Mouse (Mus musculus) erythroblast, embryonic 14.5 days (primary cell): ENCODE data around the gene Gm7879. TPM values are rescaled to one million over a fixed set of nuclear protein-coding genes. Genes with fewer than 3 reads are reported as not detected.

ENCODE experiments used
- H3K27me3 ChIP-seq: 2 replicates; pipeline ENCODE4 v1.6.1; 2012; ENCODE audit warnings: inconsistent platforms; ENCODE audit not compliant: control insufficient read depth
- H3K36me3 ChIP-seq: 2 replicates; pipeline ENCODE4 v1.6.1; 2012; ENCODE audit warnings: mild to moderate bottlenecking, inconsistent platforms; ENCODE audit not compliant: control insufficient read depth
- H3K4me1 ChIP-seq: 2 replicates; pipeline ENCODE4 v1.6.1; 2012; ENCODE audit warnings: inconsistent platforms; ENCODE audit not compliant: control insufficient read depth
- H3K4me3 ChIP-seq: replicated peaks from 2 replicates; pipeline ENCODE3; 2012; ENCODE audit warnings: moderate library complexity, mild to moderate bottlenecking, inconsistent platforms
- H3K9me3 ChIP-seq: 2 replicates; pipeline ENCODE4 v1.6.1; 2012; ENCODE audit warnings: low read length, inconsistent platforms, mixed read lengths; ENCODE audit not compliant: control insufficient read depth
- GATA1 ChIP-seq: IDR thresholded peaks from 2 replicates; pipeline ENCODE4 v1.6.1; 2012; ENCODE audit warnings: low read length, inconsistent platforms, mixed read lengths
- TAL1 ChIP-seq: IDR thresholded peaks from 3 replicates; pipeline ENCODE4 v1.6.1; 2012; ENCODE audit warnings: low read length, inconsistent platforms, mixed read lengths
- polyA plus RNA-seq: library from polyadenylated mRNA; stranded (reverse); fragments of >175 nt; gene quantifications from 2 replicates; pipeline ENCODE4 v1.2.3, GENCODE M21; 2012

The Gm7879 gene
- polyA plus RNA-seq, 1 experiment = 0.28 TPM

DNA sequence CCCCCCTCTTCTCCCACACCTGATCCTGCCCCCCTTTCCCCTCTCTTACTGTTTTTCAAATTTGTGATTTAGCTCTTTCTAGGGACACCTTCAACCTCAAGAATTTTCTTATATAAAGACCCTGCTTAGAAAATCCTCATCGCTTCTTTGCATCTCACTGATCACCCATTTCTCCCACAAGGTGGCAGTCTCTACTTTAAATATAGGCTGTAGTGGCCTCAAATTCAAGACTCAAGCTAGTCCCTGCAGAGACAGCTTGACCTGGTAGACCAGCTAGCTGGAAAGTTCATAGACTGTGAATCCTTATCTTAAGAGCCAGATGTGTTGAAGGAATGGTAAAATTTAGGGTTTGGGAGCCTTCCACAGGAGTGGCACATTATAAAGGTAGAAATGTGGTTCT lies 20.6 kb upstream of the Gm7879 start:
- no peaks in the 10 kb centered on the region for H3K36me3 ChIP-seq
- no peaks in the 10 kb centered on the region for H3K4me1 ChIP-seq

DNA sequence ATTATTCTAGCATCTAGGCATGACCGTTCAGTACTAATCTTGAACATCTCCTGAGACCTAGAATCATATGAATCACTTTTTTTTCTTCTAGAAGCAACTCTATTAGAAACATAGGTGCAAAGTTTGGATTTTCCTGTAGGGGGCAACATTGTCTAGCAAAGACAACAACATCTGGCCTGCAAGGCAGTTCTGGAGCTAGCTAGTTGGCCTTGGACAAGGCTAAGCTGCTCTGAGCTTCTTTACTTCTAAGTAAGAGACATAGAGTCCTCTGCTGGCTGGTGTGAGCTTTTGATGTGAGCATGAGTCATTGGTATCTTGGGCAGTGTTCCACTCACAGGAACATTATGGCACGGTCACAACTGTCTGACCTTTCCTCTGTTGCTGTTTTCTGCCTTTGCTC lies 18.8 kb upstream of the Gm7879 start:
- no peaks in the 10 kb centered on the region for H3K27me3 ChIP-seq

More for the DNA sequence above, 20.6 kb upstream of the Gm7879 start:
- TF ChIP-seq TAL1 (no peak), GATA1 (no peak)
- Histone ChIP-seq H3K27me3 (no peaks in the 10 kb centered on the region), H3K9me3 (no peaks in the 10 kb centered on the region), H3K4me3 (no peak overlapping the region)

DNA sequence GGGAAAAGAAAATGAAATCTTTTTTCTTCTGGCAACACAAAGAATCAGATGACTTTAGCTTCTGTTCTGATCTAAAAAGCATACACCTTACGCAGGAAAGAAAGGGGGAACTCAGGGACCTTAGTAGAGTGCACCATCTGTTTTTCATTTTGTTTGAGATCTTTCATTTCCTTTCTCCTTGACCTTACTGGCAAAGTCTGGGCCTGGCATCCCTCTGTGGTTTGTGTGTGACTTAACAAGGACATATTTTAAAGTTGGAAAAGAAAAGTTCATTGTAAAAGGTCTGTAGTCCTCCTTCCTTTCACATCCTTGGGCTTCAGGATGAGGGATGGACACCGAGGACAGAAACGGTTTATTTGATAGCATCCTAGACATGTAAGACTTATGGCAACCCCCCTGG lies 17.0 kb upstream of the Gm7879 start:
- Histone ChIP-seq H3K36me3 (no peaks in the 10 kb centered on the region), H3K27me3 (no peaks in the 10 kb centered on the region), H3K4me3 (no peak overlapping the region), H3K9me3 (no peaks in the 10 kb centered on the region), H3K4me1 (no peaks in the 10 kb centered on the region)
- no peak for TF ChIP-seq TAL1
- no peak for TF ChIP-seq GATA1

More for the DNA sequence above, 18.8 kb upstream of the Gm7879 start:
- H3K4me3 ChIP-seq = no peak overlapping the region
- TF ChIP-seq GATA1 (no peak), TAL1 (no peak)
- no peaks in the 10 kb centered on the region for H3K36me3 ChIP-seq
- H3K9me3 ChIP-seq = no peaks in the 10 kb centered on the region
- H3K4me1 ChIP-seq = no peaks in the 10 kb centered on the region

DNA sequence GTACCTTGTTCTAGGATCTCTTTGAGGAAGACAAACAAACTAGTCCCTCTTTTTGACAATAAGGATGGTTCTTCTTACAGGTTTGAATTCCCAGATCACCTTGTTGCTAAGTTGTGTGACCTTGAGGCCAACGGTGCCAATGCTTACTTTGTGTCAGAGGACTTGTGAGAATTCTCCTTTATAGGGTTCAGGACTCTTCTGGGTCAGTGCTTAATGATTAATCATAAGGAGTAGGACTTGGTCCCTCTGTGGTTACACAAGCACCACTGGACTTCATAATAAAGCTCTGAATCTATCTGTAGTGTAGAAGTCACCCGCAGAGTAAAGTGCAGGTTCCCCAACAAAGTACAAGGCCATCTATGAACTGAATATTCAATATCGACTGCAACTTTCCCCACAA lies 8.3 kb upstream of the Gm7879 start:
- TF ChIP-seq TAL1 = no peak
- TF ChIP-seq GATA1 = no peak

DNA sequence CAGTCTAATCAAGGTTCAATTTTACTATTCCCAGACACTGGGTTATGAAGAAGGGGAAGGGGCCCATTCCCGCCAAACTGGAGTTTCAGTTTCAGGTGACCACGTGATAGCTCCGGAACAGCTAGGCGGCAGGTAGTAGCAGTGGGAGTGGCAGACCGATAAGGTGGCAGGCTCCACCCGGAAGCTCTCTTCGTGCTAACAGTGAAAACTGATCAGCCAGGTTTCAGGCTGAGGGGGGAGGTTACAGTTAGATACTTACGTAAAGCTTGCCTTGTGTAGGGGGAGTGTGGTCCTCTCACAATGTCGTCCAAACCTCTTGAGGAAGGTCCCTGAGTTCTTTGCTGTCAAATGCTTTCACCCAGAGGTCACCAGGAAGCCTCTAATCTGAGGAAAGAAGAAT lies 3.7 kb upstream of the Gm7879 start:
- H3K9me3 ChIP-seq = no peaks in the 10 kb centered on the region
- no peaks in the 10 kb centered on the region for H3K27me3 ChIP-seq
- TF ChIP-seq GATA1 (no peak), TAL1 (no peak)
- no peaks in the 10 kb centered on the region; the same call in 1 of the 2 replicates for H3K4me1 ChIP-seq
- no peaks in the 10 kb centered on the region for H3K36me3 ChIP-seq
- H3K4me3 ChIP-seq = no peak overlapping the region

More for the DNA sequence above, 8.3 kb upstream of the Gm7879 start:
- H3K9me3 ChIP-seq = no peaks in the 10 kb centered on the region
- no peaks in the 10 kb centered on the region for H3K36me3 ChIP-seq
- no peaks in the 10 kb centered on the region; the same call in 1 of the 2 replicates for H3K4me1 ChIP-seq
- H3K4me3 ChIP-seq = no peak overlapping the region
- no peaks in the 10 kb centered on the region for H3K27me3 ChIP-seq

DNA sequence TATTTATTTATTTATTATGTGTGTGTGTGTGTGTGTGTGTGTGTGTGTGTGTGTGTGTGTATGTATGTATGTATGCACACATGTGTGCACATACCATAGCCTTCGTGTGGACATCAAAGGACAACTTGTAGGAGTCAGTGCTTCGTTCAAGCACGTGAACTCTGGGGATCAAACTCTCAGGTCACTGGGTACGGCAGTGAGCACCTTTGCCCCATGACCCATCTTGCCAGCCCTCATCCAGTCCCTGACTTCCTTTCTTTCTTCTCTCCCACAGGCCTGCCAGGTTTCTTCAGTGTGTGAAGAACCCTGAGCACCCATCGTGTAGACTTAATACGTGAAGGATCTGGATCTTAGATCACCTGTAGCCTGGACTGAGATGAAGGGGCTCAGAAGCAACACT lies 2.9 kb upstream of the Gm7879 start:
- H3K9me3 ChIP-seq = no peaks in the 10 kb centered on the region
- H3K4me3 ChIP-seq = no peak overlapping the region
- no peaks in the 10 kb centered on the region; the same call in 1 of the 2 replicates for H3K4me1 ChIP-seq
- TF ChIP-seq GATA1 (no peak), TAL1 (no peak)
- no peaks in the 10 kb centered on the region for H3K27me3 ChIP-seq
- H3K36me3 ChIP-seq = no peaks in the 10 kb centered on the region

DNA sequence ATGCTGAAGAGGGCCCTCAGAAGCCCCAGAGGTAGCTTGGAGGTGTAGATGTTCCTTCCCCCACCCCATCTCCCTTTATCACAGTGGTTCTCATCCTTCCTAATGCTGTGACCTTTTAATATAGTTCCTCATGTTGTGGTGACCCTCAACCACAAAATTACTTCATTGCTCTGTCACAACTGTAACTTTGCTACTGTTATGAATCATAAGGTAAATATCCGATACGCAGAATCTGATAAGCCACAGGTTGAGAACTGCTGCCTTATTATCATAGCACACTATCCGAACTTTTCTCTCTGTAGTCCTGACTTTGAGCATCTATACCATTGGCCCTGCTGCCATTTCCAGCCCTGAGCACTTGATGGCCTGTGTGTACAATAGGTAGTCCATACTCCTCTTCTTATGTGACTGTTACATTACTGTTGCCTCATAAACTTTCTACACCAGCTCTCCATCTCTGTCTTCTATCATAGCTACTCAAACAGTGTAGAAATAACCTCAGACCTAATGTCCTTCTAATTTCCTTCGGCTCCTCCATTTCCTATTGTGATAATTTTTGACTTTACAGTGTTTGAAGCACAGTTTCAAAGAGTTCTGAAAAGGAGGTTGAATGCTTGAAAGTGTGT lies 2.4 kb downstream of the Gm7879 start:
- TF ChIP-seq GATA1 = no peak
- TF ChIP-seq TAL1 = no peak
- no peaks in the 10 kb centered on the region for H3K27me3 ChIP-seq
- H3K4me3 ChIP-seq = no peak overlapping the region
- no peaks in the 10 kb centered on the region for H3K36me3 ChIP-seq
- H3K9me3 ChIP-seq = no peaks in the 10 kb centered on the region
- no peaks in the 10 kb centered on the region for H3K4me1 ChIP-seq

DNA sequence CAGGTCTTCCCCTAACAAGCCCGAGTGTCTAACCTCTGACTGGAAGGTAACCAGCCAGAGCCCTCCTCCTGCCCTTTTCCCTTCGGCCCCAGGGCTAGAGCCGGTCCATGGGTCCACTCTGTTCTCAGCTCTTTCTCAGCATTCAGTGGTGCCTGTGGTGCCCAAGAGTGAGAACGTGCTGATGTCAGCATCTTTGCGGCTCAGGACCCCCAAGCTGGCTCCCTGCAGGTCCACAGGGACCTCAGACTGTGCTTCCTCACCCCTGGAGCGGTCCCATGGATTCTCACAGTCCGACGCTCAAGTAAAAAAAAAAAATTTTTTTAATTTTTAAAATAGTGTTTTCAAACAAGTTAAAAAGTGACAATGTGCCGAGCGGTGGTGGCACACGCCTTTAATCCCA lies 8.9 kb downstream of the Gm7879 start:
- Histone ChIP-seq H3K4me3 (no peak overlapping the region), H3K4me1 (no peaks in the 10 kb centered on the region), H3K36me3 (no peaks in the 10 kb centered on the region), H3K9me3 (no peaks in the 10 kb centered on the region), H3K27me3 (no peaks in the 10 kb centered on the region)
- TF ChIP-seq GATA1 = no peak
- no peak for TF ChIP-seq TAL1

DNA sequence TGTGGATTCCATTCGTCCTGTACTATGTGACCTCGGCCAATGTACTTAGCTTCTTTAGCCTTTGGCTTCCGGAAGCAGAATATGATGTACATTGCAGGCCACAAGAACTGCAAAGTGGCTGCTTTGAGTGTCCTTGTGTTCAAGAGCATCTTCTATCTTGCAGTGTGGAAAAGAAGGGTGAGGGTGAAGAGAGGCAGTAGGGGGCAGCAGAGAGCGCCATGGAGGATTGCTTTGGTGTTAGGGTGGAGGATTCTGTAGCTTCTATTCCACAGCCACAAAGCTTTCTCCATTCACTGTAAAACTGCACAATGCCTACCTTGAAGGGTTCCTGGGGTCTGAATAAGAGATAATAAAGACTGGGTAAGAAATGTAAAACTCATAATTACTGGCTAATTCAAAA lies 11.0 kb downstream of the Gm7879 start:
- Histone ChIP-seq H3K4me3 (no peak overlapping the region), H3K27me3 (no peaks in the 10 kb centered on the region), H3K4me1 (no peaks in the 10 kb centered on the region), H3K9me3 (no peaks in the 10 kb centered on the region), H3K36me3 (no peaks in the 10 kb centered on the region)
- TF ChIP-seq TAL1 = no peak
- no peak for TF ChIP-seq GATA1

DNA sequence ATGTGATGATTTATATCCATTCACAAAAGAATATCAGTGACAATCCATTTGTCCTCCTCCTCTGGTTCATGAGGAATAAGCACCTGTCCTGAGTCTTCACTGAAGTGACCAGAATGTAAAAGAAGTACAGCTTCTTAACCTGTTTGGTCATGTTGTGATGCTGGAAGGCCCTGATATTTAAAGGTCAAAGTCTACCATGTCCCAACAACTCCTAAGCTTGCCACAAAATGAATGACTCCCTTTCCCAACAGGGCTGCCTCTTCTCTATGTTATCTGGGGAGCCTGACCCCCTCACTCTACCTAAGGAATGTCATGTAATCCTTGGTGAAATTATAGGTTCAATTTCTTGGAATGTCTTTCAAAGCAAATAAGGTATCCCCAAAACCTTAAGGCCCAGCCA lies 14.8 kb downstream of the Gm7879 start:
- no peaks in the 10 kb centered on the region for H3K27me3 ChIP-seq
- no peaks in the 10 kb centered on the region for H3K4me1 ChIP-seq
- no peaks in the 10 kb centered on the region for H3K36me3 ChIP-seq
- no peaks in the 10 kb centered on the region for H3K9me3 ChIP-seq
- H3K4me3 ChIP-seq = no peak overlapping the region
- TF ChIP-seq GATA1 (no peak), TAL1 (no peak)
